Mouse (Mus musculus) C2C12 (cell line): ENCODE results near the gene Rbm34. TPM values are rescaled to one million over a fixed set of nuclear protein-coding genes. Genes with fewer than 3 reads are reported as not detected.

Experiments
- H3K27me3 ChIP-seq: one replicate; pipeline ENCODE4 v1.6.1; 2011; ENCODE audit not compliant: control insufficient read depth, insufficient read depth, insufficient read length
- H3K36me3 ChIP-seq: one replicate; pipeline ENCODE4 v1.6.1; 2011; ENCODE audit not compliant: control insufficient read depth, insufficient read depth
- H3K4me3 ChIP-seq: one replicate; pipeline ENCODE4 v1.5.1; 2011; ENCODE audit warnings: mild to moderate bottlenecking, control low read depth; ENCODE audit not compliant: poor library complexity, insufficient read depth, severe bottlenecking
- H3K79me2 ChIP-seq: one replicate; pipeline ENCODE4 v1.6.1; 2011; ENCODE audit not compliant: control insufficient read depth, insufficient read depth
- H3K79me3 ChIP-seq: one replicate; pipeline ENCODE4 v1.6.1; 2011; ENCODE audit warnings: low read depth, control low read depth
- H3ac ChIP-seq: one replicate; pipeline ENCODE3; 2011; ENCODE audit warnings: low read depth; ENCODE audit not compliant: control insufficient read depth, insufficient read length
- CEBPB ChIP-seq: IDR thresholded peaks from one replicate; pipeline ENCODE4 v1.6.1; 2011; ENCODE audit warnings: low read depth, mild to moderate bottlenecking, control low read depth, moderate library complexity
- CTCF ChIP-seq: IDR thresholded peaks from one replicate; pipeline ENCODE4 v1.5.1; 2011; ENCODE audit not compliant: control insufficient read depth, insufficient read depth, insufficient read length
- FOSL1 ChIP-seq: IDR thresholded peaks from one replicate; pipeline ENCODE4 v1.8.0; 2011; ENCODE audit warnings: mild to moderate bottlenecking, low read length; ENCODE audit not compliant: poor library complexity, insufficient read depth, severe bottlenecking
- MAX ChIP-seq: IDR thresholded peaks from one replicate; pipeline ENCODE4 v1.6.1; 2011; ENCODE audit warnings: mild to moderate bottlenecking, control low read depth
- MYOD1 ChIP-seq: IDR thresholded peaks from one replicate; pipeline ENCODE4 v1.6.1; 2011; ENCODE audit warnings: low read depth; ENCODE audit not compliant: control insufficient read depth, insufficient read length
- MYOG ChIP-seq: IDR thresholded peaks from one replicate; pipeline ENCODE4 v1.6.1; 2011; ENCODE audit not compliant: control insufficient read depth, insufficient read length; ENCODE audit errors: extremely low read depth
- USF1 ChIP-seq: IDR thresholded peaks from one replicate; pipeline ENCODE4 v1.6.1; 2011; ENCODE audit warnings: low read depth, mild to moderate bottlenecking, control low read depth, moderate library complexity
- polyA plus RNA-seq: library from polyadenylated mRNA; unstranded; fragments of >200 nt; fragmentation: generic; extraction: Trizol; gene quantifications from one replicate; pipeline ENCODE4 v1.2.1, GENCODE M21; 2012; ENCODE audit warnings: missing spikeins

Gene Rbm34
- polyA plus RNA-seq, 1 experiment, result 7.4 TPM

DNA sequence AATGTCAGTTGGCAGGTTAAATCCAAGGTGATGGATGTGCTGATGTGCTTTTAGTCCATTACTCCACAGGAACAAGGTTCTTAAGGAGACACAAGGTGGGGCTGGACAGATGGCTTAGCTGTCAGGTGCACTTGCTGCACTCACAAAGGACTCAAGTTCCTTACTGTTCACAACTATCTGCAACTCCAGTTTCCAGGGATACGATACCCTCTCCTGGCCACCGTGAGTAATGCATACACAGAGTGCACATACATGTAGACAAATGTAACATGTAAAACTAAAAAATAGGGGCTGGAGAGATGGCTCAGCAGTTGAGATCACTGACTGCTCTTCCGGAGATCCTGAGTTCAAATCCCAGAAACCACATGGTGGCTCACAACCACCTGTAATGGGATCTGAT lies 65.5 kb downstream of the Rbm34 start:
- Histone ChIP-seq H3K79me2 (no peaks in the 10 kb centered on the region), H3K4me3 (no peak overlapping the region), H3K36me3 (no peaks in the 10 kb centered on the region), H3K27me3 (no peaks in the 10 kb centered on the region), H3ac (no peak overlapping the region), H3K79me3 (no peaks in the 10 kb centered on the region)
- no peak for TF ChIP-seq MYOG
- TF ChIP-seq CTCF, result no peak
- TF ChIP-seq MAX, result no peak
- TF ChIP-seq MYOD1, result no peak
- TF ChIP-seq USF1, result no peak
- no peak for TF ChIP-seq CEBPB
- no peak for TF ChIP-seq FOSL1

DNA sequence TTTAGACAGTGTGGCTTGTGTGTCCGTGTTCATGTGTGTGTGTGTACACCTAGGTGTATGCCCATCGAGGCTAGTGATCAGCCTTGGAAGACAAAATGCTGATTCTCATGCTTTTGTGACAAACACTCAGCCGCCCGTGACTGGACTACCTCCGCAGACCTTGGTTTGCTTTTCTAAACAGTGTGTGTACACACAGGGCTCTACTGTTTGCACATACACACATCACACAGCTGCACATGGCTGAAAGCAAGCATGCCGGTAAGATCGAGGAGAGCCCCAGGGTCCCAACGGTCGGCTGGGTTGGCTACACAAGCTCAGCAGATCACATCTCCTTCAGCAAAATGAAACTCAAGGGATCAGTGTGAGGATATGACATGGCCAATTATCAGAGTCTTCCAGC lies 66.9 kb downstream of the Rbm34 start:
- Histone ChIP-seq H3K4me3 (no peak overlapping the region), H3K27me3 (no peaks in the 10 kb centered on the region), H3K79me3 (no peaks in the 10 kb centered on the region), H3ac (no peak overlapping the region), H3K36me3 (no peaks in the 10 kb centered on the region), H3K79me2 (no peaks in the 10 kb centered on the region)
- TF ChIP-seq USF1 (no peak), MYOG (no peak), FOSL1 (no peak), CTCF (no peak), MAX (no peak), MYOD1 (no peak), CEBPB (no peak)

- Histone ChIP-seq H3K36me3 (no peaks in the 10 kb centered on the region), H3K79me2 (no peaks in the 10 kb centered on the region), H3K4me3 (no peak overlapping the region), H3ac (no peak overlapping the region), H3K27me3 (no peaks in the 10 kb centered on the region), H3K79me3 (no peaks in the 10 kb centered on the region)
- peak; percentile 39 for TF ChIP-seq MYOD1
- TF ChIP-seq FOSL1, result no peak
Observed at GRCm38 (mm10) chr8:126903224-126903895, 67.5 kb downstream of the Rbm34 start.

GRCm38 (mm10) chr8:126901612-126902011 lies 69.3 kb downstream of the Rbm34 start:
- TF ChIP-seq USF1 (no peak), FOSL1 (no peak), CEBPB (no peak)
- Histone ChIP-seq H3K4me3 (no peak overlapping the region), H3ac (no peak overlapping the region), H3K79me3 (no peaks in the 10 kb centered on the region), H3K27me3 (no peaks in the 10 kb centered on the region), H3K79me2 (no peaks in the 10 kb centered on the region), H3K36me3 (no peaks in the 10 kb centered on the region)

- H3ac ChIP-seq, result no peak overlapping the region
- H3K36me3 ChIP-seq, result no peaks in the 10 kb centered on the region
- TF ChIP-seq USF1 (no peak), MYOD1 (no peak), FOSL1 (no peak), MYOG (no peak), CEBPB (no peak), MAX (no peak), CTCF (no peak)
Observed at GRCm38 (mm10) chr8:126901049-126901448, 69.8 kb downstream of the Rbm34 start.

More at GRCm38 (mm10) chr8:126901049-126901448, 69.8 kb downstream of the Rbm34 start:
- no peaks in the 10 kb centered on the region for H3K79me2 ChIP-seq
- H3K27me3 ChIP-seq, result no peaks in the 10 kb centered on the region
- H3K79me3 ChIP-seq, result no peaks in the 10 kb centered on the region
- H3K4me3 ChIP-seq, result no peak overlapping the region

Other genes with a start within 250 kb of the Rbm34 start
- gene Tomm20, start 25.2 kb downstream of the Rbm34 start, polyA plus RNA-seq, result 255 TPM
- gene Pard3, start 92.8 kb upstream of the Rbm34 start, polyA plus RNA-seq, result 8.4 TPM